Mouse (Mus musculus): ENCODE measurements around the gene Rad51b. TPM values are rescaled to one million over a fixed set of nuclear protein-coding genes. Genes with fewer than 3 reads are reported as not detected.

Rad51b gene
- polyA plus RNA-seq, 1 experiment = 13.8 TPM

- Histone ChIP-seq H3K9me3 (replicated peaks; ENCODE audit: control insufficient read depth, insufficient read depth, low read length, poor library complexity, severe bottlenecking) (no peaks in the 10 kb centered on the region), H3K9ac (ENCODE audit: low read depth, poor library complexity, severe bottlenecking) (no peak overlapping the region), H3K27ac (ENCODE audit: insufficient read depth, low read length) (no peak overlapping the region), H3K4me3 (ENCODE audit: low read depth, low read length) (no peak overlapping the region), H3K27me3 (ENCODE audit: control insufficient read depth, insufficient read depth, low read length, poor library complexity, severe bottlenecking) (no peaks in the 10 kb centered on the region), H3K36me3 (ENCODE audit: control insufficient read depth, insufficient read depth, low read length, poor library complexity, severe bottlenecking) (no peaks in the 10 kb centered on the region), H3K4me1 (ENCODE audit: control insufficient read depth, insufficient read depth, low read length) (no peaks in the 10 kb centered on the region)
- TF ChIP-seq CTCF (IDR thresholded peaks at IDR 0.05; ENCODE audit: low read depth, low read length) = no peak
- no peak for TF ChIP-seq EP300 (IDR thresholded peaks at IDR 0.05; ENCODE audit: insufficient read depth, low read depth, low read length)
- no peak for TF ChIP-seq POLR2A (IDR thresholded peaks at IDR 0.05; ENCODE audit: insufficient read depth, low read length)
Measured at GRCm38 (mm10) chr12:79761217-79761616, 464.1 kb downstream of the Rad51b start.

- no peaks in the 10 kb centered on the region for H3K4me1 ChIP-seq (ENCODE audit: control insufficient read depth, insufficient read depth, low read length)
- no peak overlapping the region for H3K9ac ChIP-seq (ENCODE audit: low read depth, poor library complexity, severe bottlenecking)
- no peak overlapping the region for H3K27ac ChIP-seq (ENCODE audit: insufficient read depth, low read length)
- TF ChIP-seq CTCF (IDR thresholded peaks at IDR 0.05; ENCODE audit: low read depth, low read length) (no peak), EP300 (IDR thresholded peaks at IDR 0.05; ENCODE audit: insufficient read depth, low read depth, low read length) (no peak), POLR2A (IDR thresholded peaks at IDR 0.05; ENCODE audit: insufficient read depth, low read length) (no peak)
- H3K4me3 ChIP-seq (ENCODE audit: low read depth, low read length) = no peak overlapping the region
- H3K9me3 ChIP-seq (replicated peaks; ENCODE audit: control insufficient read depth, insufficient read depth, low read length, poor library complexity, severe bottlenecking) = no peaks in the 10 kb centered on the region
- H3K27me3 ChIP-seq (ENCODE audit: control insufficient read depth, insufficient read depth, low read length, poor library complexity, severe bottlenecking) = no peaks in the 10 kb centered on the region
- H3K36me3 ChIP-seq (ENCODE audit: control insufficient read depth, insufficient read depth, low read length, poor library complexity, severe bottlenecking) = no peaks in the 10 kb centered on the region
Measured at GRCm38 (mm10) chr12:79762087-79762486, 465.0 kb downstream of the Rad51b start.

GRCm38 (mm10) chr12:79762570-79763275 lies 465.6 kb downstream of the Rad51b start:
- no peaks in the 10 kb centered on the region for H3K4me1 ChIP-seq (ENCODE audit: control insufficient read depth, insufficient read depth, low read length)
- no peak overlapping the region for H3K4me3 ChIP-seq (ENCODE audit: low read depth, low read length)
- H3K9ac ChIP-seq (ENCODE audit: low read depth, poor library complexity, severe bottlenecking) = no peak overlapping the region
- no peaks in the 10 kb centered on the region for H3K36me3 ChIP-seq (ENCODE audit: control insufficient read depth, insufficient read depth, low read length, poor library complexity, severe bottlenecking)
- no peak overlapping the region for H3K27ac ChIP-seq (ENCODE audit: insufficient read depth, low read length)
- no peaks in the 10 kb centered on the region for H3K9me3 ChIP-seq (replicated peaks; ENCODE audit: control insufficient read depth, insufficient read depth, low read length, poor library complexity, severe bottlenecking)
- H3K27me3 ChIP-seq (ENCODE audit: control insufficient read depth, insufficient read depth, low read length, poor library complexity, severe bottlenecking) = no peaks in the 10 kb centered on the region
- no peak for TF ChIP-seq EP300 (IDR thresholded peaks at IDR 0.05; ENCODE audit: insufficient read depth, low read depth, low read length)
- TF ChIP-seq POLR2A (IDR thresholded peaks at IDR 0.05; ENCODE audit: insufficient read depth, low read length) = no peak
- TF ChIP-seq CTCF (IDR thresholded peaks at IDR 0.05; ENCODE audit: low read depth, low read length) = no peak

- Histone ChIP-seq H3K36me3 (ENCODE audit: control insufficient read depth, insufficient read depth, low read length, poor library complexity, severe bottlenecking) (no peaks in the 10 kb centered on the region), H3K27me3 (ENCODE audit: control insufficient read depth, insufficient read depth, low read length, poor library complexity, severe bottlenecking) (no peaks in the 10 kb centered on the region), H3K9ac (ENCODE audit: low read depth, poor library complexity, severe bottlenecking) (no peak overlapping the region), H3K4me1 (ENCODE audit: control insufficient read depth, insufficient read depth, low read length) (no peaks in the 10 kb centered on the region), H3K9me3 (replicated peaks; ENCODE audit: control insufficient read depth, insufficient read depth, low read length, poor library complexity, severe bottlenecking) (no peaks in the 10 kb centered on the region), H3K4me3 (ENCODE audit: low read depth, low read length) (no peak overlapping the region), H3K27ac (ENCODE audit: insufficient read depth, low read length) (no peak overlapping the region)
- TF ChIP-seq POLR2A (IDR thresholded peaks at IDR 0.05; ENCODE audit: insufficient read depth, low read length) = no peak
- TF ChIP-seq EP300 (IDR thresholded peaks at IDR 0.05; ENCODE audit: insufficient read depth, low read depth, low read length) = no peak
- TF ChIP-seq CTCF (IDR thresholded peaks at IDR 0.05; ENCODE audit: low read depth, low read length) = no peak
Measured at GRCm38 (mm10) chr12:79766116-79766515, 469.0 kb downstream of the Rad51b start.

GRCm38 (mm10) chr12:79768741-79769322 lies 471.8 kb downstream of the Rad51b start:
- Histone ChIP-seq H3K27ac (ENCODE audit: insufficient read depth, low read length) (no peak overlapping the region), H3K9me3 (replicated peaks; ENCODE audit: control insufficient read depth, insufficient read depth, low read length, poor library complexity, severe bottlenecking) (no peaks in the 10 kb centered on the region), H3K27me3 (ENCODE audit: control insufficient read depth, insufficient read depth, low read length, poor library complexity, severe bottlenecking) (no peaks in the 10 kb centered on the region), H3K4me1 (ENCODE audit: control insufficient read depth, insufficient read depth, low read length) (no peaks in the 10 kb centered on the region), H3K9ac (ENCODE audit: low read depth, poor library complexity, severe bottlenecking) (no peak overlapping the region), H3K4me3 (ENCODE audit: low read depth, low read length) (no peak overlapping the region), H3K36me3 (ENCODE audit: control insufficient read depth, insufficient read depth, low read length, poor library complexity, severe bottlenecking) (no peaks in the 10 kb centered on the region)
- TF ChIP-seq CTCF (IDR thresholded peaks at IDR 0.05; ENCODE audit: low read depth, low read length) = no peak
- TF ChIP-seq POLR2A (IDR thresholded peaks at IDR 0.05; ENCODE audit: insufficient read depth, low read length) = no peak
- TF ChIP-seq EP300 (IDR thresholded peaks at IDR 0.05; ENCODE audit: insufficient read depth, low read depth, low read length) = no peak

- H3K9me3 ChIP-seq (replicated peaks; ENCODE audit: control insufficient read depth, insufficient read depth, low read length, poor library complexity, severe bottlenecking) = no peaks in the 10 kb centered on the region
- no peaks in the 10 kb centered on the region for H3K4me1 ChIP-seq (ENCODE audit: control insufficient read depth, insufficient read depth, low read length)
- H3K4me3 ChIP-seq (ENCODE audit: low read depth, low read length) = no peak overlapping the region
- no peaks in the 10 kb centered on the region for H3K36me3 ChIP-seq (ENCODE audit: control insufficient read depth, insufficient read depth, low read length, poor library complexity, severe bottlenecking)
- H3K9ac ChIP-seq (ENCODE audit: low read depth, poor library complexity, severe bottlenecking) = no peak overlapping the region
- no peak overlapping the region for H3K27ac ChIP-seq (ENCODE audit: insufficient read depth, low read length)
- no peak for TF ChIP-seq CTCF (IDR thresholded peaks at IDR 0.05; ENCODE audit: low read depth, low read length)
- TF ChIP-seq EP300 (IDR thresholded peaks at IDR 0.05; ENCODE audit: insufficient read depth, low read depth, low read length) = no peak
- no peak for TF ChIP-seq POLR2A (IDR thresholded peaks at IDR 0.05; ENCODE audit: insufficient read depth, low read length)
- H3K27me3 ChIP-seq (ENCODE audit: control insufficient read depth, insufficient read depth, low read length, poor library complexity, severe bottlenecking) = no peaks in the 10 kb centered on the region
Measured at GRCm38 (mm10) chr12:79769763-79770162, 472.7 kb downstream of the Rad51b start.
